8 mouse cellular contexts compared by ENCODE assay signal in the genomic region with DNA sequence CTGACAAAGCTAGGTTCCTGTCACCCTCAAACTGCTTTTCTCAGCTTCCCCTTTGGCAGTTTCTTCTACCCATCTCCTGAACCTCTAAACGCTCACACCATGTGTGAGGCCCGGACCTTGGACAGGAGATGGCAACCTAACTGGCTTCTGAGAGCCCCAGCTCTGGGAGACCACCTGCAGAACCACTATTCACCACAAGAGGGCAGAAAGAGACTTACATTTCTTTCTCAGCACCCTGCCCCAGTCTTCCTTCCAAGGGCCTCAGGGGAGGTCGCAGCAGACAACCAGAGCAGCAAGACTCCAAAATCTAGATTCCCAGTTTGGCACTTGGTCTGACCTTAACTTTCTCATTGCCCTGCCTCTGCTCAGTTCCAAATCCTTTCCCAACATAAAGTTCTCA. TPM values are rescaled to one million over a fixed set of nuclear protein-coding genes. Genes with fewer than 3 reads are reported as not detected.
DNase-seq lines count a peak whose midpoint lies in the region; ATAC-seq and TF ChIP-seq lines count a peak whose summit lies in the region.

No protein-coding gene starts in this region.

- no peak overlapping the region for H3K9ac ChIP-seq in midbrain, embryonic 16.5 days (ENCODE audit: low read depth, low read length)
- H3K9ac ChIP-seq in forebrain, embryonic 16.5 days (replicated peaks; ENCODE audit: low read depth, low read length): no peak overlapping the region
- no peak overlapping the region; the same call in 1 of the 2 replicates for H3K9ac ChIP-seq in midbrain, postnatal 0 days (replicated peaks; ENCODE audit: low read length, poor library complexity, severe bottlenecking)

- no peak overlapping the region for H3K4me3 ChIP-seq in midbrain, embryonic 10.5 days
- H3K4me3 ChIP-seq in midbrain, embryonic 16.5 days (ENCODE audit: low read depth, low read length): no peak overlapping the region
- no peak overlapping the region for H3K4me3 ChIP-seq in forebrain, embryonic 16.5 days (replicated peaks; ENCODE audit: low read length)
- no peak overlapping the region for H3K4me3 ChIP-seq in midbrain, postnatal 0 days (ENCODE audit: low read depth, low read length)

- H3K27me3 ChIP-seq in midbrain, embryonic 10.5 days (ENCODE audit: low read depth, poor library complexity, severe bottlenecking): no peaks in the 10 kb centered on the region
- no peaks in the 10 kb centered on the region for H3K27me3 ChIP-seq in midbrain, embryonic 16.5 days (ENCODE audit: control insufficient read depth, insufficient read depth, low read depth, low read length)
- no peaks in the 10 kb centered on the region for H3K27me3 ChIP-seq in forebrain, embryonic 16.5 days (replicated peaks; ENCODE audit: control insufficient read depth, insufficient read depth, low read length)
- H3K27me3 ChIP-seq in midbrain, postnatal 0 days (ENCODE audit: insufficient read depth, low read length): no peaks in the 10 kb centered on the region
- H3K27me3 ChIP-seq in splenic B cell, adult 2 months (ENCODE audit: control insufficient read depth, insufficient read depth, low read length, poor library complexity, severe bottlenecking): no peaks in the 10 kb centered on the region

- H3K4me1 ChIP-seq in midbrain, embryonic 10.5 days: no peaks in the 10 kb centered on the region
- no peaks in the 10 kb centered on the region for H3K4me1 ChIP-seq in midbrain, embryonic 16.5 days (ENCODE audit: control insufficient read depth, insufficient read depth, low read length)
- no peaks in the 10 kb centered on the region for H3K4me1 ChIP-seq in forebrain, embryonic 16.5 days (replicated peaks; ENCODE audit: control insufficient read depth, insufficient read depth, low read length)
- H3K4me1 ChIP-seq in midbrain, postnatal 0 days (ENCODE audit: insufficient read depth, low read length): no peaks in the 10 kb centered on the region

- no peak overlapping the region for H3K4me2 ChIP-seq in midbrain, embryonic 16.5 days (ENCODE audit: low read length)
- no peak overlapping the region for H3K4me2 ChIP-seq in forebrain, embryonic 16.5 days (ENCODE audit: low read length)
- no peak overlapping the region for H3K4me2 ChIP-seq in midbrain, postnatal 0 days (ENCODE audit: low read depth, low read length, poor library complexity, severe bottlenecking)

- WGBS in midbrain, embryonic 10.5 days: 41% methylated on average over 3 of the region's 3 CpGs
- WGBS in midbrain, embryonic 16.5 days: 34% methylated on average over 3 of the region's 3 CpGs
- 23% methylated on average over 3 of the region's 3 CpGs for WGBS in forebrain, embryonic 16.5 days
- 37% methylated on average over 3 of the region's 3 CpGs for WGBS in midbrain, postnatal 0 days

- intact Hi-C loops in left cerebral cortex, postnatal 10 days (cut with DNase I): no loop called here

- no peaks in the 10 kb centered on the region for H3K9me3 ChIP-seq in midbrain, embryonic 10.5 days (replicated peaks)
- no peaks in the 10 kb centered on the region for H3K9me3 ChIP-seq in midbrain, embryonic 16.5 days (replicated peaks; ENCODE audit: control insufficient read depth, low read length, poor library complexity, severe bottlenecking)
- H3K9me3 ChIP-seq in forebrain, embryonic 16.5 days (ENCODE audit: control insufficient read depth, low read length): no peaks in the 10 kb centered on the region
- no peaks in the 10 kb centered on the region for H3K9me3 ChIP-seq in midbrain, postnatal 0 days (ENCODE audit: low read length)

- no peak overlapping the region for H3K27ac ChIP-seq in midbrain, embryonic 10.5 days (replicated peaks)
- H3K27ac ChIP-seq in midbrain, embryonic 16.5 days (ENCODE audit: low read length): no peak overlapping the region
- H3K27ac ChIP-seq in forebrain, embryonic 16.5 days (ENCODE audit: low read length): no peak overlapping the region
- 0 out of 2 replicates have a peak overlapping the region, but pooled peaks have one; percentile 55 for H3K27ac ChIP-seq in midbrain, postnatal 0 days (ENCODE audit: low read depth, low read length)

- H3K36me3 ChIP-seq in midbrain, embryonic 10.5 days: peaks cover 91% of the 10 kb centered on the region
- peaks cover 58% of the 10 kb centered on the region for H3K36me3 ChIP-seq in midbrain, embryonic 16.5 days (ENCODE audit: control insufficient read depth, insufficient read depth, low read length)
- peaks cover 45% of the 10 kb centered on the region for H3K36me3 ChIP-seq in forebrain, embryonic 16.5 days (ENCODE audit: control insufficient read depth, insufficient read depth)
- peaks cover 72% of the 10 kb centered on the region for H3K36me3 ChIP-seq in midbrain, postnatal 0 days (ENCODE audit: insufficient read depth, low read length)
- H3K36me3 ChIP-seq in splenic B cell, adult 2 months (ENCODE audit: control insufficient read depth, insufficient read depth, low read length, poor library complexity, severe bottlenecking): no peaks in the 10 kb centered on the region

- peak; percentile 85 for TF ChIP-seq CTCF in midbrain, postnatal 0 days (IDR thresholded peaks at IDR 0.05)

- DNase-seq in midbrain, embryonic 10.5 days (ENCODE audit: low spot score): peak; percentile 82
- peak; percentile 73 for DNase-seq in cerebellum, adult 11-12 months
- peak; percentile 83 for DNase-seq in induced T-regulatory cell, adult 2 months (ENCODE audit: low read depth)
- DNase-seq in left cerebral cortex, postnatal 10 days (ENCODE audit: extremely low spot score in 1 of 2, low spot score in 2 of 2): peak; percentile 71 to 83
- DNase-seq in midbrain, postnatal 0 days (ENCODE audit: low spot score): peak; percentile 88
- DNase-seq in splenic B cell, adult 2 months (ENCODE audit: low read depth, low spot score): peak; percentile 82

- ATAC-seq in midbrain, embryonic 16.5 days: no peak
- peak; percentile 63; the same call in 1 of the 2 replicates for ATAC-seq in forebrain, embryonic 16.5 days
- ATAC-seq in midbrain, postnatal 0 days (ENCODE audit: low FRiP score): peak; percentile 21; the same call in 1 of the 2 replicates

RNA-seq across cellular contexts. Expression of gene Nxph4, which starts 35.1 kb away (rescaled TPM):
- 19.4 and 27.2 TPM in 2 replicates for polyA plus RNA-seq in midbrain, embryonic 10.5 days (2016; fragmentation: Nextera tagmentation; extraction: Ambion mirVana)
- 62.1 and 66.7 TPM in 2 replicates for polyA plus RNA-seq in midbrain, embryonic 16.5 days (2015; fragmentation: Nextera tagmentation; extraction: Ambion mirVana)
- 32.5 and 36.0 TPM in 2 replicates for polyA plus RNA-seq in forebrain, embryonic 16.5 days (2015; fragmentation: Nextera tagmentation; extraction: Ambion mirVana)
- total RNA-seq in left cerebral cortex, postnatal 10 days (2021): 1 to 10 TPM; 5.8 to 8.5 TPM
- 11.8 and 22.6 TPM in 2 replicates for total RNA-seq in midbrain, postnatal 0 days (2014; rRNA removed)
- 68.9 and 72.4 TPM in 2 replicates for polyA plus RNA-seq in midbrain, postnatal 0 days (2015; fragmentation: Nextera tagmentation; extraction: Ambion mirVana)

RNA-seq across cellular contexts. Expression of gene Shmt2, which starts 47.2 kb away (rescaled TPM):
- 107 and 121 TPM in 2 replicates for polyA plus RNA-seq in midbrain, embryonic 10.5 days (2016; fragmentation: Nextera tagmentation; extraction: Ambion mirVana)
- polyA plus RNA-seq in midbrain, embryonic 16.5 days (2015; fragmentation: Nextera tagmentation; extraction: Ambion mirVana): 45.0 and 45.6 TPM in 2 replicates
- polyA plus RNA-seq in forebrain, embryonic 16.5 days (2015; fragmentation: Nextera tagmentation; extraction: Ambion mirVana): 78.9 and 80.4 TPM in 2 replicates
- 10 to 100 TPM; 28.3 to 32.8 TPM for total RNA-seq in left cerebral cortex, postnatal 10 days (2021)
- 39.8 and 48.0 TPM in 2 replicates for total RNA-seq in midbrain, postnatal 0 days (2014; rRNA removed)
- 32.8 and 34.2 TPM in 2 replicates for polyA plus RNA-seq in midbrain, postnatal 0 days (2015; fragmentation: Nextera tagmentation; extraction: Ambion mirVana)

RNA-seq across cellular contexts. Expression of gene Lrp1, which starts 51.5 kb away (rescaled TPM):
- polyA plus RNA-seq in midbrain, embryonic 10.5 days (2016; fragmentation: Nextera tagmentation; extraction: Ambion mirVana): 54.9 and 69.8 TPM in 2 replicates
- polyA plus RNA-seq in midbrain, embryonic 16.5 days (2015; fragmentation: Nextera tagmentation; extraction: Ambion mirVana): 110 and 117 TPM in 2 replicates
- polyA plus RNA-seq in forebrain, embryonic 16.5 days (2015; fragmentation: Nextera tagmentation; extraction: Ambion mirVana): 114 and 117 TPM in 2 replicates
- total RNA-seq in left cerebral cortex, postnatal 10 days (2021): 100 to 1,000 TPM; 264 to 283 TPM
- 297 and 319 TPM in 2 replicates for total RNA-seq in midbrain, postnatal 0 days (2014; rRNA removed)
- polyA plus RNA-seq in midbrain, postnatal 0 days (2015; fragmentation: Nextera tagmentation; extraction: Ambion mirVana): 79.8 and 84.4 TPM in 2 replicates

RNA-seq across cellular contexts. Expression of gene Ndufa4l2, which starts 54.7 kb away (rescaled TPM):
- 5.2 and 5.8 TPM in 2 replicates for polyA plus RNA-seq in midbrain, embryonic 10.5 days (2016; fragmentation: Nextera tagmentation; extraction: Ambion mirVana)
- 17.6 and 19.7 TPM in 2 replicates for polyA plus RNA-seq in midbrain, embryonic 16.5 days (2015; fragmentation: Nextera tagmentation; extraction: Ambion mirVana)
- polyA plus RNA-seq in forebrain, embryonic 16.5 days (2015; fragmentation: Nextera tagmentation; extraction: Ambion mirVana): 17.6 and 21.3 TPM in 2 replicates
- 1 to 10 TPM; 6.0 to 7.0 TPM for total RNA-seq in left cerebral cortex, postnatal 10 days (2021)
- 16.2 and 16.6 TPM in 2 replicates for total RNA-seq in midbrain, postnatal 0 days (2014; rRNA removed)
- polyA plus RNA-seq in midbrain, postnatal 0 days (2015; fragmentation: Nextera tagmentation; extraction: Ambion mirVana): 18.7 and 19.9 TPM in 2 replicates
